Mouse (Mus musculus) cerebellum, adult 11 months (tissue): ENCODE measurements around the gene Borcs7.
"Not testable (repeated sequence)": the region's sequence is repeated elsewhere in the genome, so short reads cannot be mapped to it uniquely, and the experiment has no call there.

Experiments
- DNase-seq: peaks from one replicate; pipeline ENCODE4 v3.0.0; 2022

Gene Borcs7

GRCm38 (mm10) chr19:46718150-46718549 lies 28.4 kb downstream of the Borcs7 start:
- no peak for DNase-seq

GRCm38 (mm10) chr19:46724411-46724810 lies 34.7 kb downstream of the Borcs7 start:
- DNase-seq: no peak

GRCm38 (mm10) chr19:46726142-46726541 lies 36.4 kb downstream of the Borcs7 start:
- no peak for DNase-seq

- DNase-seq: no peak
Observed at GRCm38 (mm10) chr19:46727140-46727736, 37.5 kb downstream of the Borcs7 start.

GRCm38 (mm10) chr19:46727945-46728540 lies 38.3 kb downstream of the Borcs7 start:
- no peak for DNase-seq

- no peak for DNase-seq
Observed at GRCm38 (mm10) chr19:46728909-46729308, 39.2 kb downstream of the Borcs7 start.

- DNase-seq: no peak
Observed at GRCm38 (mm10) chr19:46731351-46731750, 41.6 kb downstream of the Borcs7 start.

- not testable (repeated sequence) for DNase-seq
Observed at GRCm38 (mm10) chr19:46732673-46733072, 43.0 kb downstream of the Borcs7 start.

- DNase-seq: no peak
Observed at GRCm38 (mm10) chr19:46733626-46734025, 43.9 kb downstream of the Borcs7 start.

- no peak for DNase-seq
Observed at GRCm38 (mm10) chr19:46735241-46735640, 45.5 kb downstream of the Borcs7 start.

- no peak for DNase-seq
Observed at GRCm38 (mm10) chr19:46737106-46737505, 47.4 kb downstream of the Borcs7 start.

- peak; percentile 51 for DNase-seq
Observed at GRCm38 (mm10) chr19:46740341-46741008, 50.8 kb downstream of the Borcs7 start.

GRCm38 (mm10) chr19:46741574-46741973 lies 51.9 kb downstream of the Borcs7 start:
- DNase-seq: no peak

- DNase-seq: no peak
Observed at GRCm38 (mm10) chr19:46744681-46745080, 55.0 kb downstream of the Borcs7 start.

- DNase-seq: no peak
Observed at GRCm38 (mm10) chr19:46747799-46748198, 58.1 kb downstream of the Borcs7 start.

GRCm38 (mm10) chr19:46752235-46752634 lies 62.5 kb downstream of the Borcs7 start:
- no peak for DNase-seq
